Comparison of ENCODE assay signal across 10 mouse cellular contexts in genomic region chr9:41328959-41329358, GRCm38 (mm10).
DNase-seq lines count a peak whose midpoint lies in the region; ATAC-seq lines count a peak whose summit lies in the region.
"Had no signal": no experiment of that assay in that cellular context is flagged by ENCODE, and none has a peak within 500 bp of the region (broad histone marks: within the 10 kb centered on the region; RNA-seq: fewer than 3 reads in every experiment).

No protein-coding gene starts in this region.

- no peaks in the 10 kb centered on the region for H3K36me3 ChIP-seq in heart, embryonic 13.5 days
- H3K36me3 ChIP-seq in embryonic facial prominence, embryonic 11.5 days (replicated peaks; ENCODE audit: control insufficient read depth, insufficient read depth, low read depth, low read length), result no peaks in the 10 kb centered on the region
- H3K36me3 ChIP-seq in hindbrain, embryonic 13.5 days, result no peaks in the 10 kb centered on the region
- H3K36me3 ChIP-seq in midbrain, embryonic 14.5 days (ENCODE audit: control insufficient read depth, insufficient read depth, low read length), result no peaks in the 10 kb centered on the region
- H3K36me3 ChIP-seq: liver, embryonic 13.5 days had no signal

- no peak for DNase-seq in heart, postnatal 10 days
- no peak for DNase-seq in embryonic facial prominence, embryonic 11.5 days (ENCODE audit: low spot score)
- no peak for DNase-seq in midbrain, embryonic 14.5 days
- no peak for DNase-seq in cerebellum, adult 8-10 months
- DNase-seq in thymus, postnatal 14 days, result no peak
- DNase-seq: cerebellum, adult 11 months; liver, embryonic 13.5 days had no signal

- peaks cover 29% of the 10 kb centered on the region for H3K4me1 ChIP-seq in heart, embryonic 13.5 days
- peaks cover 3% of the 10 kb centered on the region; the same call in 1 of the 2 replicates for H3K4me1 ChIP-seq in embryonic facial prominence, embryonic 11.5 days (ENCODE audit: control insufficient read depth, insufficient read depth, low read length)
- H3K4me1 ChIP-seq in hindbrain, embryonic 13.5 days (replicated peaks), result peaks cover 41% of the 10 kb centered on the region
- peaks cover 25% of the 10 kb centered on the region for H3K4me1 ChIP-seq in midbrain, embryonic 14.5 days (ENCODE audit: control insufficient read depth, insufficient read depth, low read length)
- H3K4me1 ChIP-seq: liver, embryonic 13.5 days had no signal

- H3K9me3 ChIP-seq in heart, embryonic 13.5 days, result no peaks in the 10 kb centered on the region
- H3K9me3 ChIP-seq in embryonic facial prominence, embryonic 11.5 days (replicated peaks; ENCODE audit: control insufficient read depth, low read length), result no peaks in the 10 kb centered on the region
- H3K9me3 ChIP-seq in hindbrain, embryonic 13.5 days, result no peaks in the 10 kb centered on the region
- no peaks in the 10 kb centered on the region for H3K9me3 ChIP-seq in midbrain, embryonic 14.5 days (ENCODE audit: control insufficient read depth, low read length)
- H3K9me3 ChIP-seq: liver, embryonic 13.5 days had no signal

- peak overlapping the region; percentile 23 for H3K4me3 ChIP-seq in heart, embryonic 13.5 days
- no peak overlapping the region for H3K4me3 ChIP-seq in embryonic facial prominence, embryonic 11.5 days (ENCODE audit: low read depth, low read length)
- peak overlapping the region; percentile 34 for H3K4me3 ChIP-seq in hindbrain, embryonic 13.5 days
- peak overlapping the region; percentile 1; the same call in 1 of the 2 replicates for H3K4me3 ChIP-seq in midbrain, embryonic 14.5 days (replicated peaks; ENCODE audit: low read depth, low read length)
- H3K4me3 ChIP-seq: liver, embryonic 13.5 days had no signal

- WGBS in heart, embryonic 13.5 days, result 93% methylated on average over 1 of the region's 1 CpGs
- WGBS in embryonic facial prominence, embryonic 11.5 days, result 100% methylated on average over 1 of the region's 1 CpGs
- WGBS in hindbrain, embryonic 13.5 days, result 93% methylated on average over 1 of the region's 1 CpGs
- 98% methylated on average over 1 of the region's 1 CpGs for WGBS in midbrain, embryonic 14.5 days

- peak overlapping the region; percentile 33 for H3K27ac ChIP-seq in heart, embryonic 13.5 days (replicated peaks)
- H3K27ac ChIP-seq in embryonic facial prominence, embryonic 11.5 days (replicated peaks; ENCODE audit: low read depth, low read length), result no peak overlapping the region
- peak overlapping the region; percentile 58 for H3K27ac ChIP-seq in hindbrain, embryonic 13.5 days
- H3K27ac ChIP-seq in midbrain, embryonic 14.5 days (replicated peaks; ENCODE audit: low read depth, low read length), result peak overlapping the region; percentile 58
- H3K27ac ChIP-seq: liver, embryonic 13.5 days had no signal

- no peak overlapping the region for H3K9ac ChIP-seq in heart, embryonic 13.5 days
- no peak overlapping the region for H3K9ac ChIP-seq in embryonic facial prominence, embryonic 11.5 days (replicated peaks; ENCODE audit: low read length)
- H3K9ac ChIP-seq in hindbrain, embryonic 13.5 days, result peak overlapping the region; percentile 56; the same call in 1 of the 2 replicates
- no peak overlapping the region; the same call in 1 of the 2 replicates for H3K9ac ChIP-seq in midbrain, embryonic 14.5 days (replicated peaks; ENCODE audit: low read length)
- H3K9ac ChIP-seq: liver, embryonic 13.5 days had no signal

- ATAC-seq in heart, embryonic 13.5 days (ENCODE audit: extremely low read depth, insufficient number of reproducible peaks, low FRiP score, low TSS enrichment), result no peak
- no peak for ATAC-seq in embryonic facial prominence, embryonic 11.5 days (replicated peaks; ENCODE audit: insufficient number of reproducible peaks, low FRiP score, low TSS enrichment, low read depth)
- ATAC-seq in hindbrain, embryonic 13.5 days (ENCODE audit: low FRiP score), result no peak
- no peak for ATAC-seq in midbrain, embryonic 14.5 days (ENCODE audit: low FRiP score, low TSS enrichment)
- no peak for ATAC-seq in megakaryocyte, adult 5-6 weeks (ENCODE audit: poor library complexity, severe bottlenecking)

- no peaks in the 10 kb centered on the region for H3K27me3 ChIP-seq in heart, embryonic 13.5 days (replicated peaks)
- no peaks in the 10 kb centered on the region for H3K27me3 ChIP-seq in embryonic facial prominence, embryonic 11.5 days (ENCODE audit: control insufficient read depth, insufficient read depth, low read length)
- H3K27me3 ChIP-seq in hindbrain, embryonic 13.5 days, result no peaks in the 10 kb centered on the region
- H3K27me3 ChIP-seq in midbrain, embryonic 14.5 days (ENCODE audit: control insufficient read depth, insufficient read depth, low read length), result no peaks in the 10 kb centered on the region
- H3K27me3 ChIP-seq: liver, embryonic 13.5 days had no signal

- intact Hi-C loops in heart, postnatal 10 days (cut with DNase I), result loop anchor here (5.0 kb wide), 1 partner anchor 133 kb away; no protein-coding TSS in a partner anchor

- peak overlapping the region; percentile 56 for H3K4me2 ChIP-seq in heart, embryonic 13.5 days
- H3K4me2 ChIP-seq in embryonic facial prominence, embryonic 11.5 days (ENCODE audit: low read depth, low read length), result 0 out of 2 replicates have a peak overlapping the region, but pooled peaks have one; percentile 5
- H3K4me2 ChIP-seq in hindbrain, embryonic 13.5 days, result peak overlapping the region; percentile 50
- peak overlapping the region; percentile 39 for H3K4me2 ChIP-seq in midbrain, embryonic 14.5 days (ENCODE audit: low read length)
- H3K4me2 ChIP-seq: liver, embryonic 13.5 days had no signal

Comparison
In these comparisons a context has a peak if more than half of its experiments do, and no peak if none do; other contexts are left out.
1. H3K4me2 ChIP-seq: peak in every context shown above with its lines; median percentile 56 in heart, embryonic 13.5 days; 50 in hindbrain, embryonic 13.5 days; 39 in midbrain, embryonic 14.5 days; 5 in embryonic facial prominence, embryonic 11.5 days.